Mouse (Mus musculus): Measurements from ENCODE around the gene Gm3526.
"Not testable (repeated sequence)": the region's sequence is repeated elsewhere in the genome, so short reads cannot be mapped to it uniquely, and the experiment has no call there.

Gene Gm3526

DNA sequence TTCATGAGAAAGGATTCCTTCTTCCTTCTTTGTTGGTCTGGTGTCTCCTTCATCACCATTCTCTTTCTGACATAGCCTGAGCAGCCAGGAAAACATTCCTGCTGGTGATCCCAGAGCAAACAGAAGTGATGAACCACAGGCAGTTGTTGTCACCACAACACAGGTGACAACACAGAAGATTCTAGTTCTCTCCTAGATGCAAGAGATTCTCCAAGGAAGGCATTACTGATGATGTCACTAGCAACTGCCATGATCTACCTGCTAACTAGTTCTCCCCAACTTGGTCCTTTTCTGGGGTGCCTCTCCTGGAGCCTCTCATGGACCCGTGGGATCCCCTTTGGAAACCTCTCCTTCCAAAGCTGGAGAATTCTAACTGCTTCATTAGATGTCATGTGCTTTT, at the start of gene Gm3526:
Gene Gm3526, minus strand, starts transcription at position 101 of the 400 bp plus-strand sequence.
- DNase-seq (ENCODE audit: low read depth, low spot score): not testable (repeated sequence)
